Mouse (Mus musculus) lung, adult 10 weeks (tissue): ENCODE results near the gene Bpifa2. TPM values are rescaled to one million over a fixed set of nuclear protein-coding genes. Genes with fewer than 3 reads are reported as not detected.

Experiments used
- polyA plus RNA-seq: library from polyadenylated mRNA; stranded (reverse); fragments of 350-450 nt; fragmentation: Illumina TruSeq; extraction: RNeasy Lipid Tissue Mini Kit (QIAGEN cat#74804); gene quantifications from one replicate; pipeline ENCODE4 v1.2.3, GENCODE M21; 2014; ENCODE audit warnings: low read depth, low replicate concordance; ENCODE audit not compliant: insufficient read depth

The Bpifa2 gene
- polyA plus RNA-seq = 0.51 TPM

DNA sequence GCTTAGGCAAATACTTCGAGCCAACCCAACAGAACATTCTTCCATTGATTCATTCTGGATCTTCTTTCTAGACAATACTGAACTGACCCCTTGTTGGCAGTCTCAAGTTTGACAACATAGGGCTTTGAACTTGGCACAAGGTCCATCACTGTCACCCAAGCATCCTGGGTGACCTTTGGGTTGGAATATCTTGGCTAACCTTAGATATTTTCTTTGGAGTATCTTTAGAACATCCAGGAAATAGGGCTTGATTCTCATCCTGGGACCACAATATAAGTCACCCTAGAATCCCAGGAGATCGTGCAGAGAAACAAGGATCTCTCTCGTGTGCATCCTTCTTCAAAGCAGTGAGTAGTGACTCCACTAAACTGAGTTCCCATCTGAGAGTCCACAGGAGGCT is at the start of gene Bpifa2:
Gene Bpifa2 (plus strand): TSS at position 301 of the 400 bp plus-strand sequence.

DNA sequence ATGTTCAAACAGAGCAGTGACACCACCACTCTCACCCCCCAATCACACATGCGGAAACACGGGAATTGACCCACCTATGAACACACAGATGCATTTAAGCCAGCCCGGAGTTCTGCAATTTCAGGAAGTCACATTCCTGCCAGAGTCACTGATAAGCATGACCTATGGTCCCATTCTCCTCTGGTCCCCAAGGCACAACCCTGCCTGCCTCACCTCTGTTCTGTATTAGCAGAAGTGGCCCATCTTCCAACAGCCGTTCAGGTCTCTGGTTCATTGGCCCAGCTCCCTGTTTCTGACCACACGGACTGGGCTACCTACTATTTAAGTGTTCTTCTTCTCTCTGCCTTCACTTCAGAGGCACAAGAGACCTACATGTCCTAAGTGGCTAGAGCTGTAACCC is 33.5 kb upstream of the Bpifa2 start, which contains the start of gene Bpifa6:
Gene Bpifa6 (plus strand): TSS at position 364 of the 400 bp plus-strand sequence.

Other genes with a start within 250 kb of the Bpifa2 start
- gene Efcab8, start 228.3 kb upstream of the Bpifa2 start, polyA plus RNA-seq = 0.06 TPM
- gene Sun5, start 137.2 kb upstream of the Bpifa2 start, polyA plus RNA-seq = not detected
- not detected for gene Bpifb2, start 133.2 kb upstream of the Bpifa2 start, polyA plus RNA-seq
- gene Bpifb6, start 107.9 kb upstream of the Bpifa2 start, polyA plus RNA-seq = not detected
- gene Bpifb3, start 90.0 kb upstream of the Bpifa2 start, polyA plus RNA-seq = not detected
- gene Bpifb4, start 70.1 kb upstream of the Bpifa2 start, polyA plus RNA-seq = not detected
- not detected for gene Bpifa6, start 33.3 kb upstream of the Bpifa2 start, polyA plus RNA-seq
- not detected for gene Bpifa3, start 122.1 kb downstream of the Bpifa2 start, polyA plus RNA-seq
- 673 TPM for gene Bpifa1, start 134.6 kb downstream of the Bpifa2 start, polyA plus RNA-seq
- gene Bpifa5, start 154.3 kb downstream of the Bpifa2 start, polyA plus RNA-seq = not detected
- 88.5 TPM for gene Bpifb1, start 182.6 kb downstream of the Bpifa2 start, polyA plus RNA-seq
- gene Bpifb5, start 215.5 kb downstream of the Bpifa2 start, polyA plus RNA-seq = 2.7 TPM
- not detected for gene Bpifb9a, start 249.6 kb downstream of the Bpifa2 start, polyA plus RNA-seq